Mouse (Mus musculus): Measurements from ENCODE around the gene Cirbp. TPM values are rescaled to one million over a fixed set of nuclear protein-coding genes. Genes with fewer than 3 reads are reported as not detected.
A peak's percentile ranks its signal among the peaks of the same experiment; 100 is the strongest.

Gene Cirbp
- polyA plus RNA-seq, 1 experiment from 2014 or later, result 295 TPM

DNA sequence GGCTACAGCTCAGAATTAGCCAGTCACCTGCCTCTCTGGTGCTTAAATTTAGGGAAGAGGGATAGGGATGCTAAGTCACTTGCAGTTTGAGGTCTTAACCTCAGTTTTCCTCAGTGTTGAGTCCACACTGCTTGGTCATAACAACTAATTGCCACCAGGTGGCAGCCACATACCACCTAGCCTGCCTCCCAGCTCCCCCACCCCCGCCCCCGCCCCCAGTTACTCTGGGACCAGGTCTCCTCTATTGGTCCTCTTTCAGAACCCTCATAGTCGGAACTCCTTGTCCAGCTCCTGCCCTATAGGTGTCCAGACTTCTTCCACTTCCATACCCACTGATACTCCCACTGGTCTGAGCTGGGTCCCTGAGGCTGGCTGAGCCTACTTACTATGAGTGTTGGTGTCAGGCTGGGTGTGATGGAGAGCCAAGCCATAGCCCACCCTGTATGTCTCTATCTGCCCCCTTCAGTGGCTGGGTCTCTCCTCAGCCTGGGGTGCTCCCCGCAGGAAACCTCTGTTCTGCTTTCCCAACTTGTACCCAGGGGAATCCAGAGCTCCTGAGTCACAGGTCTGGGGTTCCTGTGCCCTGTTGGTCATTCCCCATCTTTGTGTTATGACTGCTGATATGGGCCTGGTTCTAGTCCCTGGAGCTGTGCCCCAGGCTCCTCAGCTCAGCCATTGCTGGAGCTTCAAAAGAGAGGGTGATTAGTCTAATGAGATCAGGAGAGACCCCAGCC lies 9.9 kb downstream of the Cirbp start:
- DNase-seq (peak; percentile 83), ATAC-seq (ENCODE audit: low FRiP score, low TSS enrichment) (0 out of 2 replicates have a peak, but pooled peaks have one; percentile 9)
- H3K36me3 ChIP-seq (ENCODE audit: control insufficient read depth, insufficient read depth, low read length), result peaks cover 20% of the 10 kb centered on the region
- H3K4me1 ChIP-seq (ENCODE audit: control insufficient read depth, insufficient read depth, low read length), result peaks cover 19% of the 10 kb centered on the region
- WGBS, result 15% methylated on average over 4 of the region's 4 CpGs
- no peak overlapping the region for H3K27ac ChIP-seq (replicated peaks; ENCODE audit: low read depth, low read length)
- no peaks in the 10 kb centered on the region for H3K9me3 ChIP-seq (ENCODE audit: control insufficient read depth, low read length)
- H3K27me3 ChIP-seq (ENCODE audit: control insufficient read depth, insufficient read depth, low read length), result no peaks in the 10 kb centered on the region
- 0 out of 2 replicates have a peak overlapping the region, but pooled peaks have one; percentile 20 for H3K9ac ChIP-seq (replicated peaks; ENCODE audit: low read length)
- H3K4me3 ChIP-seq (replicated peaks; ENCODE audit: low read depth, low read length), result no peak overlapping the region
- H3K4me2 ChIP-seq (ENCODE audit: low read length), result no peak overlapping the region

DNA sequence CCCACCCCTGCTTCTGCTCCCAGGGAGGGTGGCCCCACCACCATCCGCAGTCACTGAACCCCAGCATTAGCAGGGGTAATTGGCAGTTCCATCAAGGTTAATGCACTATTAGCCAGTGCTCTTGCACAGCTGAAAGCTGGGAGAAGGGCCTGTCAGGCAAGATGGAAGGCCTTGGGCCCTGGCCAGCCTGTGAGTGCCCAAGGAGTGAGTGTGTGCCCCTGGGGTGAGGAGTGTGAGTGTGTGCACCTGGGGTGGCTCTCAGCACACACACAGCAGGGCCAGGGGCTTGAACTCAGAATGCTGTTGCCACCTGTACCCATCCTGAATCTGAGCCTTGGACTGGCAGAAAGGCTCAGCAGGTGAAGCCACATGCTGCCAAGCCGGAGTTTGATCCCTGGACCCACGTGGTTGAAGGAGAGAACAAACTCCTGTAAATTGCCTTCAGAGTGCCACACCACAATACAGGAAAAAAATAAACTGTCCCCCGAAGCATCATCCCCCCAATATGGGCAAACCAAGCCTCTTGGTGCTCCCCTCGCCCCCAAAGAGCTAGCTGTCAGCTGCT lies 10.6 kb downstream of the Cirbp start:
- no peak overlapping the region for H3K4me3 ChIP-seq (replicated peaks; ENCODE audit: low read depth, low read length)
- no peaks in the 10 kb centered on the region for H3K27me3 ChIP-seq (ENCODE audit: control insufficient read depth, insufficient read depth, low read length)
- WGBS, result 61% methylated on average over 5 of the region's 5 CpGs
- no peak overlapping the region for H3K4me2 ChIP-seq (ENCODE audit: low read length)
- DNase-seq (no peak), ATAC-seq (ENCODE audit: low FRiP score, low TSS enrichment) (no peak)
- peak overlapping the region; percentile 20; the same call in 1 of the 2 replicates for H3K9ac ChIP-seq (replicated peaks; ENCODE audit: low read length)
- no peaks in the 10 kb centered on the region for H3K9me3 ChIP-seq (ENCODE audit: control insufficient read depth, low read length)
- H3K36me3 ChIP-seq (ENCODE audit: control insufficient read depth, insufficient read depth, low read length), result peaks cover 14% of the 10 kb centered on the region
- peaks cover 26% of the 10 kb centered on the region for H3K4me1 ChIP-seq (ENCODE audit: control insufficient read depth, insufficient read depth, low read length)
- no peak overlapping the region for H3K27ac ChIP-seq (replicated peaks; ENCODE audit: low read depth, low read length)

DNA sequence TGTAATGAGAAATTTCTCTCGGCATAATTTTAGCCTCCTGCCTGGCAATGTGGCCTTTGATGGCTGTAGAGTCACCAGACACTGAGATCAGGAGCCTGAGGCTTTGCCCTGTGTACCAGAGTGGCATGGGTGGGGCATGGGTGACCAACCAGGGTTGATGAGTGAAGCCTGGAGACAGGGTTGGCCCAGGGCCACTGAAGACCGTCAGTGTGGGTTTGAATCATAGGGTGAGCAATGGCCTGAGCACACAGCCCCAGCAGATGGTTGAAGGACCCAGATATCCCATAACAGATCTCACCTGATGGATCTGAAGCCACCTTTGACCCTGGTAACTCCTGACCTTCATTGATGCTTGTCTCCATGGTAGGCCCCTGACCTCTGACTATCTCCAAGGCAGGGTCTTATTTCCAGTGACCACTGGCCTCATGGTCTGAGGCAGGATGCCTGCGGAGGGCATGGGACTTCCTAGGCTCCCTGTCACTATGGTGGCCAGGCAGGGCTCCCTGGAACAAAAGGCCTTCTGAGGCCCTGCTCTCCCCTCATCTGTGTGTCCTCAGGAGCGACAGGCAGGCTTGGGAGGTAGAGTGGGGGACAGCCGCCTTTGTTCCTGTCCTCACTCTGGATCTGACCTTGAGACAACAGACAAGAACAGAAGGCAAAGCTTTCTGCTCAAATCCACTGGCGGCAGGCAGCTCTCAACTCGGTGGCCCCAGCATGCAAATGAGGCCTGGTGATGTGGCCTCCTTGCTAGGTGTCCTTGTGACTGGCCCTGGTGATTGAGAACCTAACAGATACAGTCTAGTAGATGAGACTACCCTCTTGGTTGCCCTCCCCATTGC lies 11.9 kb downstream of the Cirbp start:
- peaks cover 30% of the 10 kb centered on the region for H3K4me1 ChIP-seq (ENCODE audit: control insufficient read depth, insufficient read depth, low read length)
- no peaks in the 10 kb centered on the region for H3K9me3 ChIP-seq (ENCODE audit: control insufficient read depth, low read length)
- WGBS, result 27% methylated on average over 7 of the region's 7 CpGs
- no peak overlapping the region for H3K4me2 ChIP-seq (ENCODE audit: low read length)
- DNase-seq (no peak), ATAC-seq (ENCODE audit: low FRiP score, low TSS enrichment) (no peak)
- no peaks in the 10 kb centered on the region for H3K27me3 ChIP-seq (ENCODE audit: control insufficient read depth, insufficient read depth, low read length)
- H3K9ac ChIP-seq (replicated peaks; ENCODE audit: low read length), result no peak overlapping the region
- H3K4me3 ChIP-seq (replicated peaks; ENCODE audit: low read depth, low read length), result no peak overlapping the region
- peaks cover 5% of the 10 kb centered on the region; the same call in 1 of the 2 replicates for H3K36me3 ChIP-seq (ENCODE audit: control insufficient read depth, insufficient read depth, low read length)
- H3K27ac ChIP-seq (replicated peaks; ENCODE audit: low read depth, low read length), result peak overlapping the region; percentile 45; the same call in 1 of the 2 replicates

DNA sequence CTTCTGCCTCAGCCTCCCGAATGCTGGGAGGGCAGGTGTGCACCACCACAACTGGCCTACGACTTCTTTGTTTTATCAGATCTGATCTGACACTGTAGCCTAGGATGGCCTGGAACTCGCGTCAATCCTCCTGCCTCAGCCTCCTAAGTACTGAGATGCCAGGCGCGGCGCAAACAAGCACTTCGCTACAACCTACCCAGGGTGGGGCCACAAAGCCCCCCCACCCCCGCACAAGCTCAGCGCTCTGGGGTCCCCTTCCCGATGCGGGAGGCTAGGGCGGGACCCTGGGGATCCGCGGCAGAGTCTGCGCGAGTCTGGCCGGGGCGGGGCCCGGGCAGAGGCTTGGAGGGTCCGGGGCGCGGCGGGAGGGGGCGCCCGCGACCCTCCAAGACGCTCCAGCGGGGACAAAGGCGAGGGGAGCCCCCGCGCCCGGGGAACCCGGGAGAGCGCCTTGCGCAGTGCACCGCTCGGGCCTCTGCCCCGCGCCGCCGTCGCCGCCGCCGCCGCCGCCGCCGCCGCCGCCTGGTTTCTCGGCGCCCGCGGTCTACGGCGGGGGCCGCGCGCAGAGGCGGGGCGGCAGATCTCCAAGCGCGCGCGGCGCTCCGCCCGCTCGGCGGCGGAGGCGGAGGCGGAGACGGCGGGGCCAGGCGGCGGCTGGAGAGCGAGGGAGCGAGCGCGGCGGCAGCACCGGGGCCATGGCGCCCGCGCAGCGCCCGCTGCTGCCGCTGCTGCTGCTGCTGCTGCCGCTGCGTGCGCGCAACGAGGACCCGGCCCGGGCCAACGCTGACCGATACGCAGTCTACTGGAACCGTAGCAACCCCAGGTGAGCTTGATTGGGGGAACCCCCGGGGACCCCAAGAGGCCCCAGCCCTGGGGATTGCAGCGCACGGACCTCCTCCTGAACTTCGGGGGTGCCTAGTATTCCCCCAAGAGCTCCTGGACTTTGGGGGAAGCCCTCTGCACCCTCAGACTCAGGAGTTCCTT lies 13.6 kb downstream of the Cirbp start, which contains the start of gene Efna2:
Gene Efna2, plus strand, starts transcription at position 415 of the 984 bp plus-strand sequence.
- peak; percentile 78 for ATAC-seq (ENCODE audit: low FRiP score, low TSS enrichment)
- Histone ChIP-seq H3K4me3 (replicated peaks; ENCODE audit: low read depth, low read length) (peak within 1 kb of the TSS; percentile 75), H3K27me3 (ENCODE audit: control insufficient read depth, insufficient read depth, low read length) (no peaks in the 10 kb centered on the region), H3K4me2 (ENCODE audit: low read length) (peak within 1 kb of the TSS; percentile 68), H3K4me1 (ENCODE audit: control insufficient read depth, insufficient read depth, low read length) (peaks cover 30% of the 10 kb centered on the region), H3K9ac (replicated peaks; ENCODE audit: low read length) (peak within 1 kb of the TSS; percentile 98), H3K9me3 (ENCODE audit: control insufficient read depth, low read length) (no peaks in the 10 kb centered on the region), H3K36me3 (ENCODE audit: control insufficient read depth, insufficient read depth, low read length) (peaks cover 13% of the 10 kb centered on the region), H3K27ac (replicated peaks; ENCODE audit: low read depth, low read length) (peak within 1 kb of the TSS; percentile 88)
- under 1% methylated on average over 102 of the region's 106 CpGs for WGBS
- DNase-seq, result peak; percentile 90

DNA sequence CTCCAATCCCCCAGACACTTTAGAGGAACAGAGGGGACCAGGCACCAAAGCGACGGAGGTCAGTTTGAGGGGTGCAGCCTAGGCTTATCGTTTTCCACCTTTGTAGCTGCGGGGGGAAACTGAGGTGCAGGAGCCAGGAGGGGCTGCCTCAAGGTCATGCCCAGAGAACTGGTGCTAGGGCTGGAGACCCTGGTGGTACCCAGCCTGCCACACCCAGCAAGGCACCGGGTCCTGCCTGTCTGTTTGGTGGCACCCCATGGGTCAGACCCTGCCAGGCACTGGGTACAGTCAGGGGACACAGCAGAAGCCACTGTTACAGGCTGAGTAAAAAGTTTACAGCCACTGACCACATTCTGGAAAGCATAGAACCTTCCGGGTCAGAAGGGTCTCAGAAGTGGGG lies 14.5 kb downstream of the Cirbp start:
- peak overlapping the region; percentile 75 for H3K4me3 ChIP-seq (replicated peaks; ENCODE audit: low read depth, low read length)
- 16% methylated on average over 6 of the region's 6 CpGs for WGBS
- H3K9ac ChIP-seq (replicated peaks; ENCODE audit: low read length), result peak overlapping the region; percentile 98
- no peaks in the 10 kb centered on the region for H3K9me3 ChIP-seq (ENCODE audit: control insufficient read depth, low read length)
- no peaks in the 10 kb centered on the region for H3K27me3 ChIP-seq (ENCODE audit: control insufficient read depth, insufficient read depth, low read length)
- H3K4me2 ChIP-seq (ENCODE audit: low read length), result peak overlapping the region; percentile 68
- H3K4me1 ChIP-seq (ENCODE audit: control insufficient read depth, insufficient read depth, low read length), result peaks cover 30% of the 10 kb centered on the region
- DNase-seq, result no peak
- peaks cover 13% of the 10 kb centered on the region for H3K36me3 ChIP-seq (ENCODE audit: control insufficient read depth, insufficient read depth, low read length)
- H3K27ac ChIP-seq (replicated peaks; ENCODE audit: low read depth, low read length), result peak overlapping the region; percentile 88
- ATAC-seq (ENCODE audit: low FRiP score, low TSS enrichment), result no peak

DNA sequence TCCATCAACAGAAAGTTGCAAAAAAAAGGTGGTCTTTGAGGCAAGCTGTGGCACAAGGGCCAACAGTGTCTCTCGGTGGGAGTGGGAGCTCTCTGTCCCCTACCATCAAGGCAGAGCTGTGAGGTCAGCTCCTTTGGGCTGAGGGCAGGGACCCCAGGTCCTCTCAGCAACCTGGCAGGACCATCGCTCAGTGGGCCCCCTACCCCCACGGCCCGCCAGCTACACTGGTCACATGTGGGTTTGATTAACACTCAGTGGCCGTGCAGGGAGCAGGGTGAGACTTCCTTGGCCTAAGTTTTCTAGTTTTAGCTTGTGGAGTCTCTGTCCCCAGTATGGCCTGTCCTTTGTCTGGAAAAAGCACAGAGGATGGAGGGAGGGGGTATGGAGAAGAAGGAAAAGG lies 15.0 kb downstream of the Cirbp start:
- no peak for ATAC-seq (ENCODE audit: low FRiP score, low TSS enrichment)
- H3K4me2 ChIP-seq (ENCODE audit: low read length), result peak overlapping the region; percentile 68
- no peaks in the 10 kb centered on the region for H3K27me3 ChIP-seq (ENCODE audit: control insufficient read depth, insufficient read depth, low read length)
- H3K9ac ChIP-seq (replicated peaks; ENCODE audit: low read length), result peak overlapping the region; percentile 98
- peak overlapping the region; percentile 88 for H3K27ac ChIP-seq (replicated peaks; ENCODE audit: low read depth, low read length)
- H3K9me3 ChIP-seq (ENCODE audit: control insufficient read depth, low read length), result no peaks in the 10 kb centered on the region
- H3K4me1 ChIP-seq (ENCODE audit: control insufficient read depth, insufficient read depth, low read length), result peaks cover 30% of the 10 kb centered on the region
- H3K36me3 ChIP-seq (ENCODE audit: control insufficient read depth, insufficient read depth, low read length), result peaks cover 13% of the 10 kb centered on the region
- no peak for DNase-seq
- 11% methylated on average over 5 of the region's 5 CpGs for WGBS
- peak overlapping the region; percentile 75 for H3K4me3 ChIP-seq (replicated peaks; ENCODE audit: low read depth, low read length)

DNA sequence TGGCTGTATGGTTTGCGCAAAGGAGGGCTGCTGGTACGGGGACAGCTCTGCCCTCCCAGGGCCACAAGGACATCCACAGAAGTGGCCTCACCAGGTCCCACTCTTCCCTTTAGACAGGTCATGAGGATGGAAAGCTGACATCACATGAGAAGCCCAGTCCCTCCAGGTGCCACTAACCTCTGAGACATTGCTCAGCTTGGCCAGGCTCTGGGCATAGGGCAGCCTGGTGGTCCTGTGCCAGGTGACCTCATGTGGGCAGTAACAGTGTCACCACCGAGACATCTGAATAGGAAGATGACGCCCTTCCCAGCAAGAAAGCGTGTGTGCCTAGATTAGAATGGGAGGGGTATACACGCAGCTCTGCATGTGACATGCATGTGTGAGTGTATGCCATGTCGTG lies 16.8 kb downstream of the Cirbp start:
- no peak for DNase-seq

More for the DNA sequence above, 16.8 kb downstream of the Cirbp start:
- Histone ChIP-seq H3K4me1 (ENCODE audit: control insufficient read depth, insufficient read depth, low read length) (peaks cover 27% of the 10 kb centered on the region), H3K9ac (replicated peaks; ENCODE audit: low read length) (peak overlapping the region; percentile 29; the same call in 1 of the 2 replicates), H3K4me2 (ENCODE audit: low read length) (peak overlapping the region; percentile 68), H3K27ac (replicated peaks; ENCODE audit: low read depth, low read length) (peak overlapping the region; percentile 88; the same call in 1 of the 2 replicates), H3K4me3 (replicated peaks; ENCODE audit: low read depth, low read length) (peak overlapping the region; percentile 75), H3K27me3 (ENCODE audit: control insufficient read depth, insufficient read depth, low read length) (no peaks in the 10 kb centered on the region), H3K36me3 (ENCODE audit: control insufficient read depth, insufficient read depth, low read length) (peaks cover 23% of the 10 kb centered on the region), H3K9me3 (ENCODE audit: control insufficient read depth, low read length) (no peaks in the 10 kb centered on the region)
- 61% methylated on average over 7 of the region's 7 CpGs for WGBS
- no peak for ATAC-seq (ENCODE audit: low FRiP score, low TSS enrichment)
